Mouse (Mus musculus) neural tube, embryonic 12.5 days (tissue): ENCODE results near the gene Dusp28. TPM values are rescaled to one million over a fixed set of nuclear protein-coding genes. Genes with fewer than 3 reads are reported as not detected.
A peak's percentile ranks its signal among the peaks of the same experiment; 100 is the strongest.

ENCODE experiments used
- ATAC-seq: fragments of 200-750 bp; cut with Nextera tagmentation; 2 replicates; pipeline ENCODE4 v1.8.0; 2017; ENCODE audit warnings: low read depth, mild to moderate bottlenecking, moderate TSS enrichment, moderate library complexity; ENCODE audit not compliant: low FRiP score
- H3K27ac ChIP-seq: fragments of 300-500 bp; sonication (generic); 2 replicates; pipeline ENCODE4 v1.5.1; 2016
- H3K27me3 ChIP-seq: fragments of 300-500 bp; sonication (generic); replicated peaks from 2 replicates; pipeline ENCODE4 v1.6.1; 2016; ENCODE audit warnings: mild to moderate bottlenecking
- H3K36me3 ChIP-seq: fragments of 300-500 bp; sonication (generic); 2 replicates; pipeline ENCODE4 v1.6.1; 2016; ENCODE audit warnings: mild to moderate bottlenecking
- H3K4me1 ChIP-seq: fragments of 300-500 bp; sonication (generic); 2 replicates; pipeline ENCODE4 v1.6.1; 2016
- H3K4me2 ChIP-seq: fragments of 300-500 bp; sonication (generic); replicated peaks from 2 replicates; pipeline ENCODE4 v1.6.1; 2016; ENCODE audit warnings: mild to moderate bottlenecking
- H3K4me3 ChIP-seq: fragments of 300-500 bp; sonication (generic); 2 replicates; pipeline ENCODE4 v1.5.1; 2016
- H3K9ac ChIP-seq: fragments of 300-500 bp; sonication (generic); 2 replicates; pipeline ENCODE4 v1.6.1; 2016; ENCODE audit warnings: mild to moderate bottlenecking
- H3K9me3 ChIP-seq: fragments of 300-500 bp; sonication (generic); 2 replicates; pipeline ENCODE4 v1.6.1; 2016; ENCODE audit warnings: mild to moderate bottlenecking
- WGBS: fragments of 180-500 bp; shearing (Covaris S2); methylation state at CpG from one replicate; pipeline ENCODE4 v1.1.7; 2016; 5-methylcytosine and 5-hydroxymethylcytosine counted together
- polyA plus RNA-seq: library from polyadenylated mRNA; unstranded; fragments of >200 nt; fragmentation: Nextera tagmentation; extraction: Ambion mirVana; gene quantifications from 2 replicates; pipeline ENCODE4 v1.2.1, GENCODE M21; 2016

Gene Dusp28
- polyA plus RNA-seq, 1 experiment from 2014 or later = 13.4 TPM

DNA sequence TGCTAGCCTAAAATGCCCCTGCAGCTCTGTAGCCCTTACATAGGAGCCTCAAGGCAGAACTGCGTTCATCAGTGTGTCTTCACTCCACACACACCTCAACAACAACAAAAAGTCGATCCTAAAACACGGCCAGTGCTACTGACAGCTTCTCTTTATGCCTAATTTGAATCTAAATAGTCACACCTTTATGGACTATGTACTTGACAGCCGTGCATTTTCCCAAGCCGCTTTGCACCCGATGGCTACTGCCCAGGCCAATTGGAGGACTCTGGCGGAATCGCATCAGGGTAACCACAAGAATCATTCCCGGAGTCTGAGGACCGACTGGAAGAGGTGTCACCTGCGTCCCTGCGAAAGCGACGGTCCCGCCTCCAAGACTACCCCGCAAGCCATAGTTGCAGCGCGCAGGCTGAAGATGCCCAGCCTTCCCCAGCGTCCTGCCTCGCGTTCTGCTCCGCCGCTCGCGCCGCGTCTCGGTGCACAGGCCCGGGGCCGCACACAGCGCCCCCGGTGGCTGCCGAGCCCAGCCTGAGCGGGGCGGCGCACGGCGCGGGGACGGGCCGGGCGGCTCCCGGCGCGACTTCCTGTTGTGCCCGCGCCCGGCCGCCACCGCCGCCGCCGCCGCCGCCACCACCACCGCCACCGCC lies 3.6 kb downstream of the Dusp28 start, which contains the start of gene Rnpepl1:
Gene Rnpepl1 (plus strand): TSS at position 545 of the 647 bp plus-strand sequence.
- WGBS = under 1% methylated on average over 45 of the region's 57 CpGs
- no peaks in the 10 kb centered on the region for H3K9me3 ChIP-seq
- H3K4me1 ChIP-seq = peaks cover 38% of the 10 kb centered on the region
- H3K4me3 ChIP-seq = peak within 1 kb of the TSS; percentile 92
- no peaks in the 10 kb centered on the region for H3K27me3 ChIP-seq
- peak; percentile 45 for ATAC-seq
- peak within 1 kb of the TSS; percentile 97 for H3K9ac ChIP-seq
- peaks cover 12% of the 10 kb centered on the region for H3K36me3 ChIP-seq
- H3K27ac ChIP-seq = peak within 1 kb of the TSS; percentile 85
- H3K4me2 ChIP-seq = peak within 1 kb of the TSS; percentile 83

DNA sequence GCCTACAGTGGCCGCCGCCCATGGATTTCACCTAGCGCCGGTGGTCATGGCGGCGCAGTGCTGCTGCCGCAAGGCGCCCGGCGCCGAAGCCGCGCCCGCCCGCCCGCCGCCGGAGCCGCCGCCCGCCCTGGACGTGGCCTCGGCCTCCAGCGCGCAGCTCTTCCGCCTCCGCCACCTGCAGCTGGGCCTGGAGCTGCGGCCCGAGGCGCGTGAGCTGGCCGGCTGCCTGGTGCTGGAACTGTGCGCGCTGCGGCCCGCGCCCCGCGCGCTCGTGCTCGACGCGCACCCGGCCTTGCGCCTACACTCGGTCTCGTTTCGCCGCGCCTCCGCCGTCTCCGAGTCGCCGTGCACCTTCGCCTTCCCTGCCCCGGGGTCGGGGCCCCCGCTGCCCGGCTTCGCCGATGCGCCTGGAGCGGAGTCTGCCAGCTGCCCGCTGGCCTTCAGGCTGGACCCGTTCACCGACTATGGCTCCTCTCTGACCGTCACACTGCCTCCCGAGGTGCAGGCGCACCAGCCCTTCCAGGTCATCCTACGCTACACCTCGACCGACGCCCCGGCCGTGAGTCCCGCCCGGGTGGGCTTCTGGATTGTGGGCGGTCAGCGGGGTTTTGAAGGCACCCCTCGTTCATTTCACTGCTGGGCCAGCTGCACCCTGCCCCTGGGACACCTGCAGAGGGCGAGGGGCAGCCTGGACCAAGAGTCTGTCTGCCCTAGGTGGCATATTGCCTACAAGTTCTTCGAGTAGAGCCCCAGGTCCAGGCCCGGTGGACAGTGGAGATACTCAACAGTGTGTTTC lies 4.3 kb downstream of the Dusp28 start:
- Histone ChIP-seq H3K4me1 (peaks cover 38% of the 10 kb centered on the region), H3K27me3 (no peaks in the 10 kb centered on the region), H3K9me3 (no peaks in the 10 kb centered on the region), H3K9ac (peak overlapping the region; percentile 97), H3K27ac (peak overlapping the region; percentile 85), H3K4me3 (peak overlapping the region; percentile 92), H3K4me2 (peak overlapping the region; percentile 83), H3K36me3 (peaks cover 19% of the 10 kb centered on the region)
- peak; percentile 27 for ATAC-seq
- 2% methylated on average over 85 of the region's 85 CpGs for WGBS

GRCm38 (mm10) chr1:92911721-92912138 lies 4.9 kb downstream of the Dusp28 start:
- H3K27ac ChIP-seq = no peak overlapping the region

DNA sequence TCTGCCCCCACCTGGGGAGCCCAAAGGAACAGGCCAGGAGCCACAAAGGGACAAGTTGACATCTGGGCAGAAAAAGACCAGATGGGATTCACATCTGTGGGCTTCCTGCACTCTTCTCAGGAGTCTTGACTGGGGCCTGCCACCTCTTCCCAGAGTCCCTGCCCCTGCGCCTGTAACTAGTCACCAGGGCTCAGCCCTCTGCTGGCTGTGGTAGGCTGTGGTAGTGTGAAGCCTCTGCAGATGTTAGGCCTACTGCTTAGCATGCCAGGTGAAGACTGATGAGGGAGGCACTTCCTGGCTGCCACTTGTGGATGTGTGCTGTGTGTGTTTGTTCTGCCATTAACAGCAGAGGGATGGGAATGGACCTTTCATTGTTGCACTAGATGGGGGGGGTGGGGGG lies 5.5 kb downstream of the Dusp28 start:
- Histone ChIP-seq H3K9ac (peak overlapping the region; percentile 97), H3K4me2 (peak overlapping the region; percentile 83), H3K4me3 (peak overlapping the region; percentile 92), H3K9me3 (no peaks in the 10 kb centered on the region), H3K27me3 (no peaks in the 10 kb centered on the region), H3K36me3 (peaks cover 31% of the 10 kb centered on the region), H3K4me1 (peaks cover 34% of the 10 kb centered on the region), H3K27ac (no peak overlapping the region)
- 42% methylated on average over 1 of the region's 1 CpGs for WGBS
- ATAC-seq = no peak

More at GRCm38 (mm10) chr1:92911721-92912138, 4.9 kb downstream of the Dusp28 start:
- peaks cover 25% of the 10 kb centered on the region for H3K36me3 ChIP-seq
- H3K4me3 ChIP-seq = peak overlapping the region; percentile 92
- ATAC-seq = no peak
- 43% methylated on average over 8 of the region's 8 CpGs for WGBS
- peaks cover 35% of the 10 kb centered on the region for H3K4me1 ChIP-seq
- no peaks in the 10 kb centered on the region for H3K27me3 ChIP-seq
- H3K9ac ChIP-seq = peak overlapping the region; percentile 97
- H3K9me3 ChIP-seq = no peaks in the 10 kb centered on the region
- H3K4me2 ChIP-seq = peak overlapping the region; percentile 83

DNA sequence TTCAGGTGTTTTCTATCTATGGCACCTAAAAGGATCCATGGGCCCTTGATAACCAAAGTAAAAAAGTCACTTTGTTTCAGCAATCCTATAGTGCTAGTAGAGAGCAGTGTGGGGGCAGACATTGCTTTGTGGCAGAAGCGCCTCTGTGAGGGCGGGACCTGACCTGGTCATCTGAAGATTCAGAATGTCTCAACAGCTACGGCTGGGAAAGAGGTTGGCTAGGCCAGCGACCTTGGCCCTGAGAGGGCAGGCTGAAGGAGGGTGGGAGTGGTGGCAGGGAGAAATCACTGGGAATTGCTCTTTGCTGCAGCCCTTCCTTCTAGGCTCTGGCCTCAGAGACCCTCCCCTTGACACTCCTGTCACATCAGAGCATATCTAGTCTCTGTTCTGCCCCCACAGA lies 7.5 kb downstream of the Dusp28 start:
- WGBS = 79% methylated on average over 4 of the region's 4 CpGs
- H3K27ac ChIP-seq = no peak overlapping the region
- H3K4me3 ChIP-seq = no peak overlapping the region
- no peak for ATAC-seq
- H3K9ac ChIP-seq = no peak overlapping the region
- H3K9me3 ChIP-seq = no peaks in the 10 kb centered on the region
- no peak overlapping the region for H3K4me2 ChIP-seq
- peaks cover 50% of the 10 kb centered on the region for H3K36me3 ChIP-seq
- H3K27me3 ChIP-seq = no peaks in the 10 kb centered on the region
- H3K4me1 ChIP-seq = peaks cover 27% of the 10 kb centered on the region

DNA sequence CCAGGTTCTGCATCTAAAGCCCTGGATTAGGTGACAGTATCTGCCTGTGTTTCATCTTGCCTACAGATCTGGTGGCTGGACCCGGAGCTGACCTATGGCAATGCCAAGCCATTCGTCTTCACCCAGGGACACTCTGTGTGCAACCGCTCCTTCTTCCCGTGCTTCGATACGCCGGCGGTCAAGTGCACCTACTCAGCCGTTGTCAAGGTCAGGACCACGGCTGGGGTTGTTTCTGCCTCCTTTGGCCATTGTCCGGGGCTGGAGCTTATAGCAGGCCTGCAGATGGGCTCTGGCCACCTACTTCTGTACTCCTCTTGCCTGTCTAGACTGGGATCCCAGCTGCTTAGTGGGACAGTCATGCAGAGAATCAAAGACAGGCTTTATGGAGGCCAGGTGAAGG lies 8.2 kb downstream of the Dusp28 start:
- H3K4me1 ChIP-seq = peaks cover 23% of the 10 kb centered on the region
- 90% methylated on average over 11 of the region's 11 CpGs for WGBS
- no peak overlapping the region for H3K4me2 ChIP-seq
- no peak overlapping the region for H3K27ac ChIP-seq
- no peaks in the 10 kb centered on the region for H3K9me3 ChIP-seq
- no peak overlapping the region for H3K9ac ChIP-seq
- ATAC-seq = no peak
- H3K27me3 ChIP-seq = no peaks in the 10 kb centered on the region
- peaks cover 58% of the 10 kb centered on the region for H3K36me3 ChIP-seq
- H3K4me3 ChIP-seq = no peak overlapping the region

- H3K4me2 ChIP-seq = no peak overlapping the region
- H3K4me3 ChIP-seq = no peak overlapping the region
- no peak overlapping the region for H3K27ac ChIP-seq
- H3K9me3 ChIP-seq = no peaks in the 10 kb centered on the region
- H3K4me1 ChIP-seq = peaks cover 13% of the 10 kb centered on the region
- H3K9ac ChIP-seq = no peak overlapping the region
- no peak for ATAC-seq
- no peaks in the 10 kb centered on the region for H3K27me3 ChIP-seq
- H3K36me3 ChIP-seq = peaks cover 72% of the 10 kb centered on the region
- 94% methylated on average over 9 of the region's 9 CpGs for WGBS
These were observed 9.9 kb downstream of the Dusp28 start for GRCm38 (mm10) chr1:92916725-92917124.

DNA sequence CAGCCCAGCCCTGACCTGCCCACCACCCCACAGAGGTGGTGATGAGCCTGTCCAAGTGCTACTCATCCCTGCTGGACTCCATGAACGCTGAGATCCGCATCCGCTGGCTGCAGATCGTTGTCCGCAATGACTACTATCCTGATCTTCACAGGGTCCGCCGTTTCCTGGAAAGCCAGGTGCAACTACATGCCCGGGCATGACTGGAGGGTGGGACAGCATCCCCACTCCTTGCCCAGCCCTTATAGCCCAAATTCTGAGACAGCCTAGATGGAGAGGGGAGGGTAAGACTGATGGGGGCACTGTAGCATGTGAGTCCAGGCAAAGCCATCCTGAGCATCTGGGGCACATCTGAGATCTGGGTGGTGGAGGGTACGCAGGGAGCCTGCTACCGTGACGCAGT lies 12.4 kb downstream of the Dusp28 start:
- no peak for ATAC-seq
- WGBS = 97% methylated on average over 11 of the region's 11 CpGs
- no peak overlapping the region for H3K4me3 ChIP-seq
- no peak overlapping the region for H3K4me2 ChIP-seq
- H3K4me1 ChIP-seq = no peaks in the 10 kb centered on the region
- H3K9ac ChIP-seq = no peak overlapping the region
- H3K9me3 ChIP-seq = no peaks in the 10 kb centered on the region
- peaks cover 68% of the 10 kb centered on the region for H3K36me3 ChIP-seq
- H3K27ac ChIP-seq = no peak overlapping the region
- H3K27me3 ChIP-seq = no peaks in the 10 kb centered on the region

- Histone ChIP-seq H3K27me3 (no peaks in the 10 kb centered on the region), H3K9me3 (no peaks in the 10 kb centered on the region), H3K4me2 (no peak overlapping the region), H3K4me1 (no peaks in the 10 kb centered on the region), H3K36me3 (peaks cover 66% of the 10 kb centered on the region), H3K27ac (no peak overlapping the region), H3K4me3 (no peak overlapping the region), H3K9ac (no peak overlapping the region)
- 85% methylated on average over 12 of the region's 12 CpGs for WGBS
- no peak for ATAC-seq
These were observed 13.0 kb downstream of the Dusp28 start for GRCm38 (mm10) chr1:92919775-92920174.

DNA sequence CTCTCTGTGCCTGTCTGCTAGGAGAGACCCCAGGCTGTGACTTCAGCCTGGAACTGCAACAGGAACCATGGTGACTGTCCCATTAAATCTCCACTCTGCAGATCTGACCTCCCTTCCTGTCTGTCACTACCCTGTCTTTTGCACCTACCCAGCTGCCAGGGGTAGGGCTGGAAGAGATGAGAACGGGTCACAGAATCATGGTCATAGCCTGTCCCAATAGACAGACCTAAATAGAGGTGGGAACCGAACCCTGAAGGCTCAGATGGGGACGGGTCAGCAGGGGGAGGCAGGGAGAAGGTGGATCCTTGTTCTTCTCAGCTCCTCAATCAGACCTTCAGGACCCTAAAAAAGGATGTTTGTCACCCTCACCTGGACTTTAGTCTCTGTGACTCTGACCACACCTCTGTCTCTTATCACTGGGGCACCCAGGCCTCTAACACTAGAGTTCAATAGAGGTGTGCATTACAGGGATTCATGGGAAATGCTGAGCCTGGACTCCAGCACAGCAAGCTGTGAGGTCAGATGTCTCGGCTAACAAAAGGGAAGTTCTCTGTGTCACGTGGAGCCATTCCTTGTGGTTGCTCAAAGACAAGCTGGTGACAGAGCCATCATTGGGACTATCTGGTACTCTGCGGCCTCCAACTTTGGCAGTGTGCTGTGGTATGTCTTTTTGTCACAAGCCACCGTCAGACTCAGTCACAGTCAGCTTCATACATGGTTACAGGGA lies 13.9 kb downstream of the Dusp28 start:
- H3K27me3 ChIP-seq = no peaks in the 10 kb centered on the region
- no peak overlapping the region for H3K4me2 ChIP-seq
- no peak overlapping the region for H3K4me3 ChIP-seq
- no peaks in the 10 kb centered on the region for H3K9me3 ChIP-seq
- ATAC-seq = no peak
- H3K4me1 ChIP-seq = no peaks in the 10 kb centered on the region
- H3K36me3 ChIP-seq = peaks cover 57% of the 10 kb centered on the region
- H3K9ac ChIP-seq = no peak overlapping the region
- H3K27ac ChIP-seq = no peak overlapping the region
- 86% methylated on average over 7 of the region's 7 CpGs for WGBS

GRCm38 (mm10) chr1:92921496-92921895 lies 14.7 kb downstream of the Dusp28 start:
- Histone ChIP-seq H3K9ac (no peak overlapping the region), H3K27ac (no peak overlapping the region), H3K4me2 (no peak overlapping the region), H3K36me3 (peaks cover 49% of the 10 kb centered on the region), H3K4me1 (no peaks in the 10 kb centered on the region), H3K4me3 (no peak overlapping the region), H3K9me3 (no peaks in the 10 kb centered on the region), H3K27me3 (no peaks in the 10 kb centered on the region)
- WGBS = 87% methylated on average over 4 of the region's 4 CpGs
- no peak for ATAC-seq

DNA sequence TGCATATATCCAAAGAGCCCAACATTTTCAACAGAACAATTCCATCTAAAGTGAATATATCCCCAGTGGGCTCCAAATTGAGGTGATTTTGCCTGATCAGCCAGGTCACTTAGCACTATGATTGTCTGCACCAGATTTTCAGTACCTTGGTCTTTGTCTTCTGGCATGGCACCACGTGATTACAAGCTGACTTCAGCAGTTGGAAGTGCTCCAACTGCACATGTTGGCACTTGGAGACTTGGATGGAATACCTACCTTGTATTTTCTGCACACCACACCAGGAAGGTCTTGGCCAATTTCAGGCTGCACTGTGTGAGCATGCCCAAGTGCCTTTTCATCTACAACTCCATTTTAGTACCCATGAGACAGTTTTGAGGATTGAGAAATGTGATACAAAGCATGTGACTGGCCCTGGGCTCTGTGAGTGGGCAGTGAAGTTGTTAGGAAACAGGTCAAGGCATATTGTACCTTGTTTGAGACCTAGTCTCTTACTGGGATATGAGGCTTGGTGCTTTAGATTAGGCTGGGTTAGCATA lies 23.5 kb downstream of the Dusp28 start:
- no peak for ATAC-seq
- Histone ChIP-seq H3K4me2 (no peak overlapping the region), H3K9me3 (no peaks in the 10 kb centered on the region), H3K9ac (no peak overlapping the region), H3K4me1 (peaks cover 8% of the 10 kb centered on the region), H3K27ac (no peak overlapping the region), H3K36me3 (no peaks in the 10 kb centered on the region), H3K27me3 (no peaks in the 10 kb centered on the region), H3K4me3 (no peak overlapping the region)
- 37% methylated on average over 1 of the region's 1 CpGs for WGBS
